Comparison of ENCODE assay signal across 18 mouse cellular contexts in the genomic region with DNA sequence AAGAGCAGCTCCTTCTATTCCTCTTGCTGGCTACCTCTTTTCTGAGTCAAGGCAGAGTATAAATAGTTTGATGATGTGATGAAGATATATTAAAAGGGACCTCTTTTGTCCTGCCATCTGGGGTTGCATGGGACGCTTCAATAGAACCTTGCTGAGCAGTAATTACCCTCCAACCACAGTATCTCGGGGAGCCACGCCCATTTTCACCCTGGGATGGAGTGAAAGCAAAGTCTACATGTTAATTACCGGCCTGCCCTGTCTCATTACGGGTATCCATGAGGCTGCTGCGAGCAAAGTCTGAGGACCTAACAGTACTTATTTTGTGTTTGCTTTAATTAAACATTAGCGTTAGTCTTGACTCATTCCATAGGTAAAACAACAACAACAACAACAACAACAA. TPM values are rescaled to one million over a fixed set of nuclear protein-coding genes. Genes with fewer than 3 reads are reported as not detected.
DNase-seq lines count a peak whose midpoint lies in the region; ATAC-seq and TF ChIP-seq lines count a peak whose summit lies in the region.
"Had no signal": no experiment of that assay in that cellular context is flagged by ENCODE, and none has a peak within 500 bp of the region (broad histone marks: within the 10 kb centered on the region; RNA-seq: fewer than 3 reads in every experiment).

No protein-coding gene starts in this region.

- H3K27ac ChIP-seq in midbrain, embryonic 11.5 days (ENCODE audit: low read depth, low read length), result no peak overlapping the region
- H3K27ac ChIP-seq in midbrain, embryonic 13.5 days, result no peak overlapping the region
- peak overlapping the region; percentile 78 for H3K27ac ChIP-seq in forebrain, embryonic 12.5 days
- no peak overlapping the region for H3K27ac ChIP-seq in kidney, adult 2 months (ENCODE audit: insufficient read depth, low read depth, low read length)
- H3K27ac ChIP-seq: heart, embryonic 10.5 days; kidney, postnatal 0 days; limb, embryonic 15.5 days; macrophage had no signal

- no peaks in the 10 kb centered on the region for H3K9me3 ChIP-seq in midbrain, embryonic 11.5 days (ENCODE audit: control insufficient read depth, low read length)
- no peaks in the 10 kb centered on the region for H3K9me3 ChIP-seq in midbrain, embryonic 13.5 days
- H3K9me3 ChIP-seq in forebrain, embryonic 12.5 days, result no peaks in the 10 kb centered on the region
- H3K9me3 ChIP-seq: heart, embryonic 10.5 days; limb, embryonic 15.5 days had no signal

- no peak for TF ChIP-seq POLR2A in kidney, adult 2 months (IDR thresholded peaks at IDR 0.05; ENCODE audit: low read depth, low read length)

- H3K36me3 ChIP-seq in midbrain, embryonic 11.5 days (ENCODE audit: control insufficient read depth, insufficient read depth, low read length), result no peaks in the 10 kb centered on the region
- H3K36me3 ChIP-seq in midbrain, embryonic 13.5 days, result no peaks in the 10 kb centered on the region
- no peaks in the 10 kb centered on the region for H3K36me3 ChIP-seq in forebrain, embryonic 12.5 days (replicated peaks)
- no peaks in the 10 kb centered on the region for H3K36me3 ChIP-seq in kidney, adult 2 months (ENCODE audit: control insufficient read depth, insufficient read depth, low read length)
- H3K36me3 ChIP-seq: heart, embryonic 10.5 days; limb, embryonic 15.5 days had no signal

- no peak overlapping the region for H3K9ac ChIP-seq in midbrain, embryonic 11.5 days (ENCODE audit: low read length)
- no peak overlapping the region for H3K9ac ChIP-seq in midbrain, embryonic 13.5 days (replicated peaks)
- H3K9ac ChIP-seq in forebrain, embryonic 12.5 days, result no peak overlapping the region
- H3K9ac ChIP-seq: limb, embryonic 15.5 days had no signal

- no peaks in the 10 kb centered on the region for H3K27me3 ChIP-seq in midbrain, embryonic 11.5 days (ENCODE audit: control insufficient read depth, insufficient read depth, low read length)
- peaks cover 2% of the 10 kb centered on the region; the same call in 1 of the 2 replicates for H3K27me3 ChIP-seq in midbrain, embryonic 13.5 days
- peaks cover 30% of the 10 kb centered on the region for H3K27me3 ChIP-seq in forebrain, embryonic 12.5 days
- H3K27me3 ChIP-seq in kidney, adult 2 months (replicated peaks; ENCODE audit: control insufficient read depth, insufficient read depth, low read length), result no peaks in the 10 kb centered on the region

- H3K4me3 ChIP-seq in midbrain, embryonic 11.5 days (ENCODE audit: low read depth, low read length), result no peak overlapping the region
- H3K4me3 ChIP-seq in midbrain, embryonic 13.5 days (replicated peaks), result no peak overlapping the region
- no peak overlapping the region for H3K4me3 ChIP-seq in forebrain, embryonic 12.5 days (replicated peaks)
- H3K4me3 ChIP-seq in kidney, adult 2 months (ENCODE audit: insufficient read depth, low read depth, low read length), result no peak overlapping the region
- H3K4me3 ChIP-seq: heart, embryonic 10.5 days; limb, embryonic 15.5 days had no signal

- no peak for ATAC-seq in midbrain, embryonic 11.5 days (ENCODE audit: low FRiP score)
- no peak for ATAC-seq in midbrain, embryonic 13.5 days
- ATAC-seq in forebrain, embryonic 12.5 days (ENCODE audit: low FRiP score), result peak; percentile 67; the same call in 1 of the 2 replicates

- peak; percentile 75 for DNase-seq in midbrain, embryonic 11.5 days (ENCODE audit: low spot score, missing footprints)
- peak; percentile 71 for DNase-seq in kidney, adult 2 months
- peak; percentile 55 to 70 for DNase-seq in kidney, postnatal 4 days
- DNase-seq in layer of hippocampus, adult 9-10 months (ENCODE audit: low spot score), result no peak
- no peak for DNase-seq in layer of hippocampus, postnatal 36 days
- no peak for DNase-seq in cerebellum, postnatal 36 days
- DNase-seq: adrenal gland, postnatal 25 days; cerebellum, postnatal 25 days; heart, postnatal 4 days; lung, adult 18-20 months had no signal

- 27% methylated on average over 7 of the region's 7 CpGs for WGBS in midbrain, embryonic 11.5 days
- 14% methylated on average over 7 of the region's 7 CpGs for WGBS in midbrain, embryonic 13.5 days
- WGBS in forebrain, embryonic 12.5 days, result 2% methylated on average over 7 of the region's 7 CpGs
- 41% methylated on average over 7 of the region's 7 CpGs for WGBS in kidney, adult 2 months

- peaks cover 16% of the 10 kb centered on the region for H3K4me1 ChIP-seq in midbrain, embryonic 11.5 days (ENCODE audit: control insufficient read depth, insufficient read depth, low read length)
- peaks cover 42% of the 10 kb centered on the region for H3K4me1 ChIP-seq in midbrain, embryonic 13.5 days (replicated peaks)
- H3K4me1 ChIP-seq in forebrain, embryonic 12.5 days, result peaks cover 40% of the 10 kb centered on the region
- H3K4me1 ChIP-seq in kidney, adult 2 months (ENCODE audit: control insufficient read depth, insufficient read depth, low read length), result 0 out of 2 replicates have a peak, but pooled peaks cover 2% of the 10 kb centered on the region
- H3K4me1 ChIP-seq: heart, embryonic 10.5 days; limb, embryonic 15.5 days had no signal

- TF ChIP-seq CTCF in kidney, adult 2 months (conservative IDR thresholded peaks at IDR 0.05; ENCODE audit: insufficient read depth, insufficient read length, low read depth, low read length), result no peak

- H3K4me2 ChIP-seq in midbrain, embryonic 11.5 days, result no peak overlapping the region
- H3K4me2 ChIP-seq in midbrain, embryonic 13.5 days (replicated peaks), result no peak overlapping the region
- no peak overlapping the region for H3K4me2 ChIP-seq in forebrain, embryonic 12.5 days
- H3K4me2 ChIP-seq: limb, embryonic 15.5 days had no signal

RNA-seq across cellular contexts. Expression of a gene that starts 27.9 kb away (rescaled TPM):
- 0.81 and 0.96 TPM in 2 replicates for polyA plus RNA-seq in midbrain, embryonic 11.5 days (2014; fragmentation: Nextera tagmentation; extraction: Ambion mirVana)
- polyA plus RNA-seq in midbrain, embryonic 13.5 days (2015; fragmentation: Nextera tagmentation; extraction: Ambion mirVana), result 0.66 and 0.73 TPM in 2 replicates
- polyA plus RNA-seq in forebrain, embryonic 12.5 days (2016; fragmentation: Nextera tagmentation; extraction: Ambion mirVana), result 0.18 and 0.26 TPM in 2 replicates
- polyA plus RNA-seq in kidney, adult 2 months (2012; rRNA removed), result 0.87 and 1.2 TPM in 2 replicates
- under 1 TPM; 0.10 to 0.22 TPM for total RNA-seq in layer of hippocampus, postnatal 36 days (2021)
- total RNA-seq: heart, postnatal 4 days; MEL; monocyte, adult 5-6 weeks had no signal
- polyA plus RNA-seq: limb, embryonic 15.5 days; macrophage had no signal

RNA-seq across cellular contexts. Expression of a gene that starts 40.2 kb away (rescaled TPM):
- 1.5 TPM in 2 replicates for polyA plus RNA-seq in midbrain, embryonic 11.5 days (2014; fragmentation: Nextera tagmentation; extraction: Ambion mirVana)
- 2.5 and 3.1 TPM in 2 replicates for polyA plus RNA-seq in midbrain, embryonic 13.5 days (2015; fragmentation: Nextera tagmentation; extraction: Ambion mirVana)
- polyA plus RNA-seq in forebrain, embryonic 12.5 days (2016; fragmentation: Nextera tagmentation; extraction: Ambion mirVana), result 2.0 TPM in 2 replicates
- polyA plus RNA-seq in kidney, adult 2 months (2012; rRNA removed), result 5.6 and 6.8 TPM in 2 replicates
- 1 to 10 TPM in 1 of 2 experiments, under 1 TPM in 1; 0.80 to 1.2 TPM for total RNA-seq in layer of hippocampus, postnatal 36 days (2021)
- total RNA-seq: MEL; monocyte, adult 5-6 weeks had no signal
- polyA plus RNA-seq: macrophage had no signal

Comparison
In these comparisons a context has a peak if more than half of its experiments do, and no peak if none do; other contexts are left out.
1. DNase-seq: peak in midbrain, embryonic 11.5 days (single experiment), kidney, adult 2 months (single experiment) and kidney, postnatal 4 days (2 of 2); none in layer of hippocampus, adult 9-10 months (single experiment), layer of hippocampus, postnatal 36 days (0 of 2) and cerebellum, postnatal 36 days (0 of 2).